Mouse (Mus musculus): ENCODE results near the gene Cntn5.

GRCm38 (mm10) chr9:9872112-9873035 is 1032.2 kb downstream of the Cntn5 start:
- TF ChIP-seq PAX5 (IDR thresholded peaks at IDR 0.05; ENCODE audit: low read length) (no peak), MEF2A (IDR thresholded peaks at IDR 0.05; ENCODE audit: borderline replicate concordance, low read depth, low read length) (no peak), CTCF (conservative IDR thresholded peaks at IDR 0.05 in 1 of 2, IDR thresholded peaks at IDR 0.05 in 1 of 2; ENCODE audit: low read depth in 2 of 2, low read length in 2 of 2) (no peak), ZC3H11A (IDR thresholded peaks at IDR 0.05; ENCODE audit: low read depth, low read length) (no peak)

All from CH12.LX (cell line).